Mouse (Mus musculus) lung, embryonic 15.5 days (tissue): Measurements from ENCODE around the gene Tns3. TPM values are rescaled to one million over a fixed set of nuclear protein-coding genes. Genes with fewer than 3 reads are reported as not detected.

Experiments used
- ATAC-seq: fragments of 200-750 bp; cut with Nextera tagmentation; 2 replicates; pipeline ENCODE4 v1.8.0; 2017; ENCODE audit warnings: moderate number of reproducible peaks, borderline replicate concordance; ENCODE audit not compliant: low FRiP score, low TSS enrichment; ENCODE audit errors: extremely low read depth
- H3K27ac ChIP-seq: fragments of 300-500 bp; sonication (generic); 2 replicates; pipeline ENCODE4 v1.5.1; 2015; ENCODE audit warnings: moderate library complexity, mild to moderate bottlenecking, inconsistent platforms
- H3K27me3 ChIP-seq: fragments of 300-500 bp; sonication (generic); 2 replicates; pipeline ENCODE4 v1.6.1; 2015; ENCODE audit warnings: inconsistent platforms
- H3K36me3 ChIP-seq: fragments of 300-500 bp; sonication (generic); 2 replicates; pipeline ENCODE4 v1.6.1; 2015; ENCODE audit warnings: inconsistent platforms
- H3K4me1 ChIP-seq: fragments of 300-500 bp; sonication (generic); 2 replicates; pipeline ENCODE4 v1.6.1; 2015; ENCODE audit warnings: inconsistent platforms
- H3K4me2 ChIP-seq: fragments of 300-500 bp; sonication (generic); 2 replicates; pipeline ENCODE4 v1.6.1; 2015; ENCODE audit warnings: inconsistent platforms, mild to moderate bottlenecking, moderate library complexity
- H3K4me3 ChIP-seq: fragments of 300-500 bp; sonication (generic); 2 replicates; pipeline ENCODE4 v1.5.1; 2015; ENCODE audit warnings: mild to moderate bottlenecking, inconsistent platforms
- H3K9ac ChIP-seq: fragments of 300-500 bp; sonication (generic); 2 replicates; pipeline ENCODE4 v1.6.1; 2015; ENCODE audit warnings: inconsistent platforms
- H3K9me3 ChIP-seq: fragments of 300-500 bp; sonication (generic); 2 replicates; pipeline ENCODE4 v1.6.1; 2016; ENCODE audit warnings: inconsistent platforms
- WGBS: fragments of 180-500 bp; shearing (Covaris S2); methylation state at CpG from one replicate; pipeline ENCODE4 v1.1.7; 2015; 5-methylcytosine and 5-hydroxymethylcytosine counted together
- polyA plus RNA-seq: library from polyadenylated mRNA; unstranded; fragments of >200 nt; fragmentation: Nextera tagmentation; extraction: Ambion mirVana; gene quantifications from 2 replicates; pipeline ENCODE4 v1.2.1, GENCODE M21; 2015

The Tns3 gene
- polyA plus RNA-seq, 1 experiment from 2014 or later, result 55.9 TPM

GRCm38 (mm10) chr11:8479858-8480257 lies 184.5 kb downstream of the Tns3 start:
- 83% methylated on average over 2 of the region's 2 CpGs for WGBS

GRCm38 (mm10) chr11:8479313-8479712 lies 185.0 kb downstream of the Tns3 start:
- Histone ChIP-seq H3K4me2 (no peak overlapping the region), H3K9me3 (no peaks in the 10 kb centered on the region), H3K36me3 (peaks cover 30% of the 10 kb centered on the region), H3K4me1 (peaks cover 30% of the 10 kb centered on the region), H3K4me3 (no peak overlapping the region), H3K27me3 (no peaks in the 10 kb centered on the region), H3K9ac (no peak overlapping the region), H3K27ac (no peak overlapping the region)
- 89% methylated on average over 7 of the region's 7 CpGs for WGBS
- ATAC-seq, result no peak

More at GRCm38 (mm10) chr11:8479858-8480257, 184.5 kb downstream of the Tns3 start:
- Histone ChIP-seq H3K4me3 (no peak overlapping the region), H3K9ac (no peak overlapping the region), H3K27ac (no peak overlapping the region), H3K4me1 (peaks cover 31% of the 10 kb centered on the region), H3K36me3 (peaks cover 30% of the 10 kb centered on the region), H3K9me3 (no peaks in the 10 kb centered on the region), H3K4me2 (no peak overlapping the region), H3K27me3 (no peaks in the 10 kb centered on the region)
- ATAC-seq, result no peak

- Histone ChIP-seq H3K9me3 (no peaks in the 10 kb centered on the region), H3K4me2 (no peak overlapping the region)
Measured at GRCm38 (mm10) chr11:8473616-8474015, 190.7 kb downstream of the Tns3 start.

GRCm38 (mm10) chr11:8472439-8472838 lies 191.9 kb downstream of the Tns3 start:
- Histone ChIP-seq H3K4me1 (peaks cover 56% of the 10 kb centered on the region), H3K4me2 (no peak overlapping the region), H3K9ac (no peak overlapping the region), H3K4me3 (no peak overlapping the region), H3K27me3 (no peaks in the 10 kb centered on the region), H3K27ac (peak overlapping the region; percentile 69), H3K9me3 (no peaks in the 10 kb centered on the region), H3K36me3 (peaks cover 13% of the 10 kb centered on the region; the same call in 1 of the 2 replicates)
- no peak for ATAC-seq
- WGBS, result 42% methylated on average over 12 of the region's 12 CpGs

More at GRCm38 (mm10) chr11:8473616-8474015, 190.7 kb downstream of the Tns3 start:
- Histone ChIP-seq H3K36me3 (peaks cover 24% of the 10 kb centered on the region), H3K4me1 (peaks cover 51% of the 10 kb centered on the region), H3K27me3 (no peaks in the 10 kb centered on the region), H3K27ac (peak overlapping the region; percentile 69), H3K4me3 (no peak overlapping the region), H3K9ac (no peak overlapping the region)
- WGBS, result 43% methylated on average over 5 of the region's 5 CpGs
- ATAC-seq, result 0 out of 2 replicates have a peak, but pooled peaks have one; percentile 25

- Histone ChIP-seq H3K27me3 (no peaks in the 10 kb centered on the region), H3K4me2 (no peak overlapping the region), H3K9me3 (no peaks in the 10 kb centered on the region), H3K4me1 (peaks cover 63% of the 10 kb centered on the region), H3K27ac (0 out of 2 replicates have a peak overlapping the region, but pooled peaks have one; percentile 3), H3K4me3 (no peak overlapping the region), H3K9ac (no peak overlapping the region), H3K36me3 (peaks cover 5% of the 10 kb centered on the region; the same call in 1 of the 2 replicates)
- ATAC-seq, result no peak
- WGBS, result 88% methylated on average over 3 of the region's 3 CpGs
Measured at GRCm38 (mm10) chr11:8471535-8471934, 192.8 kb downstream of the Tns3 start.

- H3K27ac ChIP-seq, result peak overlapping the region; percentile 94
- H3K4me3 ChIP-seq, result no peak overlapping the region
- H3K36me3 ChIP-seq, result no peaks in the 10 kb centered on the region
- H3K27me3 ChIP-seq, result no peaks in the 10 kb centered on the region
- no peaks in the 10 kb centered on the region for H3K9me3 ChIP-seq
- WGBS, result 29% methylated on average over 9 of the region's 9 CpGs
- peaks cover 72% of the 10 kb centered on the region for H3K4me1 ChIP-seq
- H3K9ac ChIP-seq, result peak overlapping the region; percentile 1; the same call in 1 of the 2 replicates
- no peak for ATAC-seq
- peak overlapping the region; percentile 61 for H3K4me2 ChIP-seq
Measured at GRCm38 (mm10) chr11:8469537-8469936, 194.8 kb downstream of the Tns3 start.

GRCm38 (mm10) chr11:8468161-8469091 lies 195.9 kb downstream of the Tns3 start:
- Histone ChIP-seq H3K9me3 (no peaks in the 10 kb centered on the region), H3K4me3 (peak overlapping the region; percentile 45), H3K36me3 (peaks cover 2% of the 10 kb centered on the region; the same call in 1 of the 2 replicates), H3K4me1 (peaks cover 70% of the 10 kb centered on the region), H3K9ac (peak overlapping the region; percentile 48), H3K27me3 (no peaks in the 10 kb centered on the region), H3K4me2 (peak overlapping the region; percentile 61), H3K27ac (peak overlapping the region; percentile 94)
- WGBS, result under 1% methylated on average over 33 of the region's 33 CpGs
- peak; percentile 89 for ATAC-seq

GRCm38 (mm10) chr11:8467403-8468160 lies 196.8 kb downstream of the Tns3 start:
- Histone ChIP-seq H3K4me3 (peak overlapping the region; percentile 45), H3K9me3 (no peaks in the 10 kb centered on the region), H3K4me2 (peak overlapping the region; percentile 61), H3K36me3 (peaks cover 11% of the 10 kb centered on the region; the same call in 1 of the 2 replicates), H3K27ac (peak overlapping the region; percentile 94), H3K4me1 (peaks cover 69% of the 10 kb centered on the region), H3K9ac (peak overlapping the region; percentile 48), H3K27me3 (no peaks in the 10 kb centered on the region)
- 18% methylated on average over 13 of the region's 13 CpGs for whole genome bisulfite sequencing
- ATAC-seq, result peak; percentile 15

- Histone ChIP-seq H3K9me3 (no peaks in the 10 kb centered on the region), H3K4me2 (peak overlapping the region; percentile 4; the same call in 1 of the 2 replicates), H3K4me3 (no peak overlapping the region), H3K4me1 (peaks cover 53% of the 10 kb centered on the region), H3K36me3 (peaks cover 23% of the 10 kb centered on the region; the same call in 1 of the 2 replicates), H3K9ac (no peak overlapping the region), H3K27ac (no peak overlapping the region), H3K27me3 (no peaks in the 10 kb centered on the region)
- ATAC-seq, result no peak
- WGBS, result 72% methylated on average over 2 of the region's 2 CpGs
Measured at GRCm38 (mm10) chr11:8463866-8464265, 200.5 kb downstream of the Tns3 start.

- no peak overlapping the region for H3K27ac ChIP-seq
- peaks cover 23% of the 10 kb centered on the region; the same call in 1 of the 2 replicates for H3K36me3 ChIP-seq
- 81% methylated on average over 3 of the region's 3 CpGs for WGBS
- H3K4me3 ChIP-seq, result no peak overlapping the region
- H3K9me3 ChIP-seq, result no peaks in the 10 kb centered on the region
- no peak overlapping the region for H3K4me2 ChIP-seq
- no peaks in the 10 kb centered on the region for H3K27me3 ChIP-seq
- peaks cover 61% of the 10 kb centered on the region for H3K4me1 ChIP-seq
- ATAC-seq, result no peak
- no peak overlapping the region for H3K9ac ChIP-seq
Measured at GRCm38 (mm10) chr11:8462827-8463405, 201.4 kb downstream of the Tns3 start.

GRCm38 (mm10) chr11:8460835-8461234 lies 203.5 kb downstream of the Tns3 start:
- H3K36me3 ChIP-seq, result peaks cover 23% of the 10 kb centered on the region; the same call in 1 of the 2 replicates
- H3K4me3 ChIP-seq, result no peak overlapping the region
- H3K27ac ChIP-seq, result no peak overlapping the region
- no peak for ATAC-seq
- H3K4me2 ChIP-seq, result no peak overlapping the region
- H3K4me1 ChIP-seq, result peaks cover 63% of the 10 kb centered on the region
- WGBS, result 85% methylated on average over 4 of the region's 4 CpGs
- H3K9ac ChIP-seq, result no peak overlapping the region
- no peaks in the 10 kb centered on the region for H3K9me3 ChIP-seq
- H3K27me3 ChIP-seq, result no peaks in the 10 kb centered on the region
